Mouse (Mus musculus) midbrain, embryonic 16.5 days (tissue): ENCODE results near the gene Ptbp1. TPM values are rescaled to one million over a fixed set of nuclear protein-coding genes. Genes with fewer than 3 reads are reported as not detected.
"Not testable (repeated sequence)": the region's sequence is repeated elsewhere in the genome, so short reads cannot be mapped to it uniquely, and the experiment has no call there.

ENCODE experiments used
- ATAC-seq: fragments of 200-750 bp; cut with Nextera tagmentation; 2 replicates; pipeline ENCODE4 v1.8.0; 2017; ENCODE audit warnings: moderate TSS enrichment
- H3K27ac ChIP-seq: fragments of 300-500 bp; sonication (generic); 2 replicates; pipeline ENCODE4 v1.5.1; 2014; ENCODE audit warnings: mild to moderate bottlenecking, low read length, mixed read lengths
- H3K27me3 ChIP-seq: fragments of 300-500 bp; sonication (generic); 2 replicates; pipeline ENCODE4 v1.6.1; 2014; ENCODE audit warnings: low read depth, low read length, mixed read lengths; ENCODE audit not compliant: control insufficient read depth, insufficient read depth
- H3K36me3 ChIP-seq: fragments of 300-500 bp; sonication (generic); 2 replicates; pipeline ENCODE4 v1.6.1; 2014; ENCODE audit warnings: mild to moderate bottlenecking, low read length, moderate library complexity, mixed read lengths; ENCODE audit not compliant: control insufficient read depth, insufficient read depth
- H3K4me1 ChIP-seq: fragments of 300-500 bp; sonication (generic); 2 replicates; pipeline ENCODE4 v1.6.1; 2014; ENCODE audit warnings: mild to moderate bottlenecking, low read length, mixed read lengths; ENCODE audit not compliant: control insufficient read depth, insufficient read depth
- H3K4me2 ChIP-seq: fragments of 300-500 bp; sonication (generic); 2 replicates; pipeline ENCODE4 v1.6.1; 2014; ENCODE audit warnings: mild to moderate bottlenecking, low read length, mixed read lengths
- H3K4me3 ChIP-seq: fragments of 300-500 bp; sonication (generic); 2 replicates; pipeline ENCODE4 v1.5.1; 2014; ENCODE audit warnings: low read depth, mild to moderate bottlenecking, low read length, moderate library complexity, mixed read lengths
- H3K9ac ChIP-seq: fragments of 300-500 bp; sonication (generic); 2 replicates; pipeline ENCODE4 v1.6.1; 2014; ENCODE audit warnings: low read depth, low read length, mixed read lengths
- H3K9me3 ChIP-seq: fragments of 300-500 bp; sonication (generic); replicated peaks from 2 replicates; pipeline ENCODE4 v1.6.1; 2014; ENCODE audit warnings: mild to moderate bottlenecking, low read length, mixed read lengths; ENCODE audit not compliant: control insufficient read depth, poor library complexity, severe bottlenecking
- WGBS: fragments of 180-500 bp; shearing (Covaris S2); extraction: QIAGEN DNeasy Blood & Tissue Kit; methylation state at CpG from one replicate; pipeline ENCODE4 v1.1.7; 2014; 5-methylcytosine and 5-hydroxymethylcytosine counted together
- polyA plus RNA-seq: library from polyadenylated mRNA; unstranded; fragments of >200 nt; fragmentation: Nextera tagmentation; extraction: Ambion mirVana; gene quantifications from 2 replicates; pipeline ENCODE4 v1.2.1, GENCODE M21; 2015

Gene Ptbp1
- polyA plus RNA-seq, 1 experiment from 2014 or later, result 58.8 TPM

- not testable (repeated sequence) for H3K9ac ChIP-seq, H3K27ac ChIP-seq, H3K27me3 ChIP-seq, H3K4me1 ChIP-seq, H3K4me3 ChIP-seq, H3K4me2 ChIP-seq, H3K9me3 ChIP-seq
- ATAC-seq, result 0 out of 2 replicates have a peak, but pooled peaks have one; percentile 50
- H3K36me3 ChIP-seq, result peaks cover 11% of the 10 kb centered on the region
- 45% methylated on average over 22 of the region's 22 CpGs for WGBS
Observed at GRCm38 (mm10) chr10:79892451-79893118, 38.4 kb downstream of the Ptbp1 start.

- Histone ChIP-seq H3K4me2 (no peak overlapping the region), H3K27ac (no peak overlapping the region), H3K27me3 (no peaks in the 10 kb centered on the region), H3K4me3 (no peak overlapping the region), H3K9me3 (no peaks in the 10 kb centered on the region), H3K36me3 (peaks cover 21% of the 10 kb centered on the region), H3K4me1 (no peaks in the 10 kb centered on the region), H3K9ac (no peak overlapping the region)
- no peak for ATAC-seq
- WGBS, result 87% methylated on average over 16 of the region's 16 CpGs
Observed at GRCm38 (mm10) chr10:79896306-79896705, 42.1 kb downstream of the Ptbp1 start.

GRCm38 (mm10) chr10:79896814-79897213 lies 42.6 kb downstream of the Ptbp1 start:
- no peaks in the 10 kb centered on the region for H3K4me1 ChIP-seq
- H3K9me3 ChIP-seq, result no peaks in the 10 kb centered on the region
- H3K27me3 ChIP-seq, result no peaks in the 10 kb centered on the region
- peaks cover 21% of the 10 kb centered on the region for H3K36me3 ChIP-seq
- no peak overlapping the region for H3K4me3 ChIP-seq
- H3K4me2 ChIP-seq, result no peak overlapping the region
- WGBS, result 88% methylated on average over 13 of the region's 13 CpGs
- no peak for ATAC-seq
- no peak overlapping the region for H3K9ac ChIP-seq
- no peak overlapping the region for H3K27ac ChIP-seq

GRCm38 (mm10) chr10:79897316-79898245 lies 43.4 kb downstream of the Ptbp1 start:
- Histone ChIP-seq H3K4me3 (no peak overlapping the region), H3K36me3 (peaks cover 21% of the 10 kb centered on the region)
- 55% methylated on average over 20 of the region's 20 CpGs for WGBS

GRCm38 (mm10) chr10:79900951-79901410 lies 46.8 kb downstream of the Ptbp1 start:
- peak; percentile 55 for ATAC-seq
- Histone ChIP-seq H3K27me3 (no peaks in the 10 kb centered on the region), H3K4me2 (no peak overlapping the region), H3K27ac (peak overlapping the region; percentile 55; the same call in 1 of the 2 replicates), H3K4me1 (no peaks in the 10 kb centered on the region), H3K36me3 (peaks cover 26% of the 10 kb centered on the region), H3K4me3 (no peak overlapping the region), H3K9ac (no peak overlapping the region), H3K9me3 (no peaks in the 10 kb centered on the region)
- 14% methylated on average over 2 of the region's 2 CpGs for WGBS

More at GRCm38 (mm10) chr10:79897316-79898245, 43.4 kb downstream of the Ptbp1 start:
- no peak for ATAC-seq
- Histone ChIP-seq H3K9ac (no peak overlapping the region), H3K27me3 (no peaks in the 10 kb centered on the region), H3K4me2 (no peak overlapping the region), H3K4me1 (no peaks in the 10 kb centered on the region), H3K27ac (no peak overlapping the region), H3K9me3 (no peaks in the 10 kb centered on the region)

GRCm38 (mm10) chr10:79906712-79907111 lies 52.5 kb downstream of the Ptbp1 start:
- peaks cover 5% of the 10 kb centered on the region; the same call in 1 of the 2 replicates for H3K4me1 ChIP-seq
- H3K27me3 ChIP-seq, result no peaks in the 10 kb centered on the region
- no peak overlapping the region for H3K9ac ChIP-seq
- ATAC-seq, result no peak
- H3K27ac ChIP-seq, result no peak overlapping the region
- no peaks in the 10 kb centered on the region for H3K9me3 ChIP-seq
- 90% methylated on average over 9 of the region's 9 CpGs for WGBS
- H3K36me3 ChIP-seq, result peaks cover 20% of the 10 kb centered on the region; the same call in 1 of the 2 replicates
- no peak overlapping the region for H3K4me3 ChIP-seq
- no peak overlapping the region for H3K4me2 ChIP-seq

GRCm38 (mm10) chr10:79907415-79907814 lies 53.2 kb downstream of the Ptbp1 start:
- no peak for ATAC-seq
- H3K4me1 ChIP-seq, result peaks cover 5% of the 10 kb centered on the region; the same call in 1 of the 2 replicates
- no peak overlapping the region for H3K4me2 ChIP-seq
- H3K9ac ChIP-seq, result no peak overlapping the region
- no peak overlapping the region for H3K4me3 ChIP-seq
- H3K27ac ChIP-seq, result no peak overlapping the region
- H3K36me3 ChIP-seq, result peaks cover 25% of the 10 kb centered on the region; the same call in 1 of the 2 replicates
- no peaks in the 10 kb centered on the region for H3K27me3 ChIP-seq
- WGBS, result 94% methylated on average over 10 of the region's 10 CpGs
- no peaks in the 10 kb centered on the region for H3K9me3 ChIP-seq

- peak within 1 kb of the TSS; percentile 84 for H3K4me3 ChIP-seq
- peak; percentile 88 for ATAC-seq
- 1% methylated on average over 52 of the region's 52 CpGs for WGBS
- H3K4me1 ChIP-seq, result peaks cover 5% of the 10 kb centered on the region; the same call in 1 of the 2 replicates
- H3K27me3 ChIP-seq, result no peaks in the 10 kb centered on the region
- H3K4me2 ChIP-seq, result peak within 1 kb of the TSS; percentile 56
- peak within 1 kb of the TSS; percentile 97 for H3K9ac ChIP-seq
- H3K9me3 ChIP-seq, result no peaks in the 10 kb centered on the region
- peaks cover 24% of the 10 kb centered on the region; the same call in 1 of the 2 replicates for H3K36me3 ChIP-seq
- H3K27ac ChIP-seq, result peak within 1 kb of the TSS; percentile 99
Observed at GRCm38 (mm10) chr10:79908167-79909091, 54.2 kb downstream of the Ptbp1 start, which contains the start of gene Med16. Med16 (minus strand) TSS chr10:79908923.
